Mouse (Mus musculus): ENCODE results near the gene Etnk2. TPM values are rescaled to one million over a fixed set of nuclear protein-coding genes. Genes with fewer than 3 reads are reported as not detected.

The Etnk2 gene
- polyA plus RNA-seq (2015; fragmentation: Nextera tagmentation; extraction: Ambion mirVana) = 4.4 and 5.1 TPM in 2 replicates

DNA sequence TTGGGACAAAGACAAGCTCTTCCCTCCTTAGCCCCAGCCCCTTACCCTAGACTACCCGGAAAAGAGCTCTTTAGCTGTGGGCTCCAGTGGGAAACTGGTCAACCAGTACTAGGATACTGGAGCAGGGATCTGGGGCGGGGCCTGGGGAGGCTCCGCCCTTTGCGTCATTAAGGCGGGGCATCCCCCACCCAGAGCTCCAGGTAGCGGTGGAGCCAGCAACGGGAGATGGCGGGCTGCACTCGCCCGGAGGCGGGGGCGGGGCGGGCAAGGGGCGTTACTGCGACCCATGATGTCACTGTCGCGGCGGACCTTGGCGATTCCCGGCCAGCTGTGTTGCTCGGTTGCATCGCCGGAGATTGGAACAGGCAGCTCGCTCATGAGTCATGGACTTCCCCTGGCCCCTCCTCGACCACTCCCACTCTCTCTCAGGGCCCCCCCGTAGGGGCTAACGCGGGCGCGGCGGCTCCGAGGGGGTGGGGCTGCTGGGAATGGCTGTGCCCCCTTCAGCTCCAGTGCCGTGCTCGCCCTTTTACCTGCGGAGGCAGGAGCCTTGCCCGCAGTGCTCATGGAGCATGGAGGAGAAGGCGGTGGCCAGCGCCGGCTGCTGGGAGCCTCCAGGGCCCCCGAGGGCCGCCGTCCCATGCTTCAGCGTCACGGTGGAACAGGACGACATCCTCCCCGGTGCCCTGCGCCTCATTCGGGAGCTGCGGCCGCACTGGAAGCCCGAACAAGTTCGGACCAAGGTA lies at the start of gene Etnk2:
Gene Etnk2, plus strand, starts transcription at position 297 of the 746 bp plus-strand sequence.
- 1% methylated on average over 51 of the region's 52 CpGs for WGBS
- Histone ChIP-seq H3K36me3 (ENCODE audit: insufficient read depth, low read length) (no peaks in the 10 kb centered on the region), H3K9ac (ENCODE audit: low read depth, low read length) (peak within 1 kb of the TSS; percentile 40), H3K27ac (no peak within 1 kb of the TSS), H3K4me1 (replicated peaks; ENCODE audit: insufficient read depth, low read length) (peaks cover 8% of the 10 kb centered on the region), H3K4me3 (replicated peaks; ENCODE audit: low read depth, low read length) (peak within 1 kb of the TSS; percentile 50), H3K4me2 (ENCODE audit: low read length) (peak within 1 kb of the TSS; percentile 84), H3K27me3 (ENCODE audit: insufficient read depth, low read length) (no peaks in the 10 kb centered on the region), H3K9me3 (replicated peaks; ENCODE audit: low read length) (no peaks in the 10 kb centered on the region)
- ATAC-seq (replicated peaks; ENCODE audit: low FRiP score, low read depth) (peak; percentile 79), DNase-seq (ENCODE audit: low spot score) (peak; percentile 75)
- TF ChIP-seq CTCF (IDR thresholded peaks at IDR 0.05; ENCODE audit: low read depth) = no peak

DNA sequence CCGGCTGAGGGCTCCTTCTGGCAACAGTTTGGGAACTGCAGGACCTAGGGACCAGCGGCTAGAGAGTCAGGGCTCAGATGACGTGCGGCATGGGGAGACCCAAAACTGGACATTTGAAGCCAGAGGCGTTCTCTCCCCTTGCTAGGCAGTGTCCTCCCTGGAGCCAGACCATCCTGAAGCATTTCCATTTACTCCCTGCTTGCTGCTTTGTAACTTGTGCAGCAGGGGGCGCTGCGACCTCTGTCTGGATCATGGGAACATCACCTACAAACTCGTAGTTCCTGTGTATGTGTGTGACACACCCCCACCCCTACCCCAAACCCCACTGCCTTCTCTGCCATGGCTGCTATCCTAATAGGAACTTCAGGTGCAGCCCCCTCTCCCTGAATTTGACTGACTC lies 49.0 kb upstream of the Etnk2 start:
- H3K36me3 ChIP-seq (ENCODE audit: insufficient read depth, low read length) = no peaks in the 10 kb centered on the region
- H3K4me3 ChIP-seq (replicated peaks; ENCODE audit: low read depth, low read length) = no peak overlapping the region
- no peak overlapping the region for H3K27ac ChIP-seq
- ATAC-seq (replicated peaks; ENCODE audit: low FRiP score, low read depth) (no peak), DNase-seq (ENCODE audit: low spot score) (peak; percentile 71)
- H3K9ac ChIP-seq (ENCODE audit: low read depth, low read length) = no peak overlapping the region
- H3K4me2 ChIP-seq (ENCODE audit: low read length) = no peak overlapping the region
- 27% methylated on average over 8 of the region's 8 CpGs for WGBS
- no peaks in the 10 kb centered on the region for H3K27me3 ChIP-seq (ENCODE audit: insufficient read depth, low read length)
- peak; percentile 80 for TF ChIP-seq CTCF (IDR thresholded peaks at IDR 0.05; ENCODE audit: low read depth)
- H3K9me3 ChIP-seq (replicated peaks; ENCODE audit: low read length) = no peaks in the 10 kb centered on the region
- H3K4me1 ChIP-seq (replicated peaks; ENCODE audit: insufficient read depth, low read length) = 0 out of 2 replicates have a peak, but pooled peaks cover 5% of the 10 kb centered on the region

DNA sequence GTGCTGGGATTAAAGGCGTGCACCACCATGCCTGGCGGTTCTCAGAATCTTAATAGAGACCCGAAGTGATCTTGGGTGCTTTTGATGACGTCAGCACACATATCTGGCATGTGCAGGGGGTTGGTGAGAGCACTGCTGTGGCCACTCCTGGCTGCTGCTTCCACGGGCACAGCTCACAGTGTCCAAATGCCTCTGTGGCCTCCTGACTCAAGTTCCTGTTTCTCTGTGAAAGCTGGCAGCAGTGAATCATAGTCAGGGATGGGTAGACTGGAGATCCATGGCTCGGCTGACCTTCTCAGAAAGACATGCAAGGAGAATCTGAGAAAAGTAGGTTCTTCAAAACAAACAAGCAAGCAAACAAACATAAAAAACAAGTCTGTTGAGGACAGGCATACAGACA lies 47.6 kb upstream of the Etnk2 start:
- 81% methylated on average over 6 of the region's 6 CpGs for WGBS
- H3K9me3 ChIP-seq (replicated peaks; ENCODE audit: low read length) = no peaks in the 10 kb centered on the region
- no peak for ATAC-seq (replicated peaks; ENCODE audit: low FRiP score, low read depth)

DNA sequence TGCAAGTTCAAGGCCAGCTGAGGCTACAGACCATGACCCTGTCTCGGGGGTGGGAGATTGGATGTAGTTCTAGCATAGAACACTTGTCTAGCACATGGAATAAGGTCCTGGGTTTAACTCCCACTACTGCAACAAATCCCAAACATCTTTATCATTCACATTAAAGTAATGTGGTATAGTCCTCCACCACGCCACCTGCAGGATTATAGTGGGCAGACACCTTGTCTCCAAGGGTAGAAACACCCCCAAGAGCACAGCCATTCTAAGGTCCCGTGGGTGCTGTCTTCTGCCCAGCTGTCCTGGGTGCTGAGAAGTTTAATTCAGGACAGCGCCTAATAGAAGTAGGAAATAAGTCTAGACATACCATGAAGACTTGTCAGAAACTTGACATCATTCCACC lies 46.8 kb upstream of the Etnk2 start:
- no peaks in the 10 kb centered on the region for H3K27me3 ChIP-seq (ENCODE audit: insufficient read depth, low read length)
- H3K27ac ChIP-seq = no peak overlapping the region
- 78% methylated on average over 4 of the region's 4 CpGs for WGBS
- no peaks in the 10 kb centered on the region for H3K9me3 ChIP-seq (replicated peaks; ENCODE audit: low read length)
- no peaks in the 10 kb centered on the region for H3K36me3 ChIP-seq (ENCODE audit: insufficient read depth, low read length)
- no peak for ATAC-seq (replicated peaks; ENCODE audit: low FRiP score, low read depth)
- no peaks in the 10 kb centered on the region for H3K4me1 ChIP-seq (replicated peaks; ENCODE audit: insufficient read depth, low read length)
- H3K4me2 ChIP-seq (ENCODE audit: low read length) = no peak overlapping the region
- DNase-seq (ENCODE audit: low spot score) = no peak
- TF ChIP-seq CTCF (IDR thresholded peaks at IDR 0.05; ENCODE audit: low read depth) = peak; percentile 26; the same call in 1 of the 2 replicates
- H3K9ac ChIP-seq (ENCODE audit: low read depth, low read length) = no peak overlapping the region
- H3K4me3 ChIP-seq (replicated peaks; ENCODE audit: low read depth, low read length) = no peak overlapping the region

More for the DNA sequence above, 47.6 kb upstream of the Etnk2 start:
- Histone ChIP-seq H3K4me3 (replicated peaks; ENCODE audit: low read depth, low read length) (no peak overlapping the region), H3K36me3 (ENCODE audit: insufficient read depth, low read length) (no peaks in the 10 kb centered on the region), H3K9ac (ENCODE audit: low read depth, low read length) (no peak overlapping the region), H3K4me2 (ENCODE audit: low read length) (no peak overlapping the region), H3K27me3 (ENCODE audit: insufficient read depth, low read length) (no peaks in the 10 kb centered on the region), H3K4me1 (replicated peaks; ENCODE audit: insufficient read depth, low read length) (no peaks in the 10 kb centered on the region), H3K27ac (no peak overlapping the region)
- no peak for TF ChIP-seq CTCF (IDR thresholded peaks at IDR 0.05; ENCODE audit: low read depth)
- DNase-seq (ENCODE audit: low spot score) = no peak

DNA sequence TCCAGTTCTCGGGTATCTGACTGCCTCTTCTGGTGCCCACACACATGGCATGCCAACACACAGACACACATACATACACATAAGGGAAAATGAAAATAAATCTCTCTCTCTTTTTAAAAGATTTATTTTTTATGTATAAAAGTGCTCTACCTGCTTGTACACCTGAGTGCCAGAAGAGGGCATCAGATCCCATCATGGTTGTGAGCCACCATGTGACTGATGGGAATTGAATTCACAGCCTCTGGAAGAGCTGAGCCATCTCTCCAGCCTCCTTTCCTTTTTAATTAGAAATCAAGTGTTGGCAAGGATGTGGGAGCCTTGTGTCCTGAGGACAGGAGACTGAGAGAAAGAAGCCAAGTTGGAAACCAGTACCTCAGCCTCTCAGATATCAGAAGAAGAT lies 46.2 kb upstream of the Etnk2 start:
- no peak overlapping the region for H3K4me3 ChIP-seq (replicated peaks; ENCODE audit: low read depth, low read length)
- no peaks in the 10 kb centered on the region for H3K27me3 ChIP-seq (ENCODE audit: insufficient read depth, low read length)
- H3K27ac ChIP-seq = no peak overlapping the region
- H3K9ac ChIP-seq (ENCODE audit: low read depth, low read length) = no peak overlapping the region
- H3K9me3 ChIP-seq (replicated peaks; ENCODE audit: low read length) = no peaks in the 10 kb centered on the region
- H3K36me3 ChIP-seq (ENCODE audit: insufficient read depth, low read length) = no peaks in the 10 kb centered on the region
- H3K4me1 ChIP-seq (replicated peaks; ENCODE audit: insufficient read depth, low read length) = no peaks in the 10 kb centered on the region
- WGBS = 82% methylated on average over 1 of the region's 1 CpGs
- no peak overlapping the region for H3K4me2 ChIP-seq (ENCODE audit: low read length)
- DNase-seq (ENCODE audit: low spot score) = no peak
- peak; percentile 63 for TF ChIP-seq CTCF (IDR thresholded peaks at IDR 0.05; ENCODE audit: low read depth)
- ATAC-seq (replicated peaks; ENCODE audit: low FRiP score, low read depth) = no peak

DNA sequence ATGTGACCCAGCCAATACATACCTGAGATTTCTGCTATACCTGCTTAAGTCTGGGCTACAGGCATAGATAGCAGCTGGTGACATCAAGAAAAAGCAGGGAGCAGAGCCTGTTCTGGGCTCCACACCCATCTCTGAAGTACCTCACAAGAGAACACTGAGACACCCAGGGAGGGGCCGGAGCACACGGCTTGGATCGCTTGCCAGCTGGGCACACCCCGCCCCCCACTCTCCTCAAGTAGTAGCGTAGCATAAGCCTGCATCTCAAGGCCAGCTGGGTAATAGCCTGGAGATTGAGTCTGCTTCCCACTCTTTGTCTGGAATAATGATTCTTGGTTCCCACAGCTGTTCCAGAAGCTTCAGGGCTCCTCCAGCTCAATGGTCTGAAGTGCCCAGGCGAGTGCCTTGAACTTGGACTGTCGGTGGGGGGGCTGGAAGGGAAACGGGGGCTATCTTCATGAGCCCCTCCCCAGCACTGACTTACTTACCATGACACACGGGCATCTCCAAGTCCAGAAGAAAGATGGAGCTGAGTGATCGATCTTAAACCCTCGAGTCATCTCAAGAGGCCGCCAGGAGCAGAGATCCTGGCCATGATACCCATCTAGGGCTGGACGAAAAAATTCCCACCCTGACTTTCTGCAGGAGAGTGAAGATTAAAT lies 42.0 kb upstream of the Etnk2 start, which contains the start of gene Kiss1:
Gene Kiss1, plus strand, starts transcription at position 609 of the 659 bp plus-strand sequence.
- no peaks in the 10 kb centered on the region for H3K4me1 ChIP-seq (replicated peaks; ENCODE audit: insufficient read depth, low read length)
- no peak within 1 kb of the TSS for H3K27ac ChIP-seq
- no peak within 1 kb of the TSS for H3K4me3 ChIP-seq (replicated peaks; ENCODE audit: low read depth, low read length)
- H3K27me3 ChIP-seq (ENCODE audit: insufficient read depth, low read length) = no peaks in the 10 kb centered on the region
- no peak for TF ChIP-seq CTCF (IDR thresholded peaks at IDR 0.05; ENCODE audit: low read depth)
- H3K9me3 ChIP-seq (replicated peaks; ENCODE audit: low read length) = no peaks in the 10 kb centered on the region
- no peak within 1 kb of the TSS for H3K4me2 ChIP-seq (ENCODE audit: low read length)
- 88% methylated on average over 13 of the region's 13 CpGs for WGBS
- no peak for ATAC-seq (replicated peaks; ENCODE audit: low FRiP score, low read depth)
- no peak for DNase-seq (ENCODE audit: low spot score)
- H3K36me3 ChIP-seq (ENCODE audit: insufficient read depth, low read length) = no peaks in the 10 kb centered on the region
- no peak within 1 kb of the TSS for H3K9ac ChIP-seq (ENCODE audit: low read depth, low read length)

All from kidney, postnatal 0 days (tissue).